Mouse (Mus musculus): ENCODE results near the gene Slc34a3.

DNA sequence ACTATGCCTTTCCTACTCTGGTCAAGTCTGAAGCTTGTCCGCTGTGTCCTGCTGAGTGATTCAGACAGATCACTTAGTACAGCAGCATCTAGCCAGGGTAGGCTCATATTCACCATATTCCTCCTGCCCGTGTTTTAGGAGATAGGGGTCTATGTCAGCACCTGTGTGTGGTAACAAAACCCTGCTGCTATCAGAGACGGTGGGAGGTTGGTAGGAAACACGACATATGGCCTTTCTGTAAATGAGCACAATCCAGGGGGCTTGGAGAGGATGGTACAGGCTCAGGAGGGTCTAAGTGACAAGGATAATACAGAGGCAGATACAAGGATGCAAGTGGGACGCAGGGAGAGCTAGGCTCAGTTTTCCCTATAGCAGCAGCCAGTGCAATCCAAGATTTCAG is 4.6 kb downstream of the Slc34a3 start:
- TF ChIP-seq CTCF (IDR thresholded peaks at IDR 0.05) (no peak), EP300 (IDR thresholded peaks at IDR 0.05; ENCODE audit: insufficient read depth, low read depth, low read length) (no peak)
